ENCODE assay signal across 10 mouse cellular contexts in genomic region chr5:140571673-140572072, GRCm38 (mm10). TPM values are rescaled to one million over a fixed set of nuclear protein-coding genes. Genes with fewer than 3 reads are reported as not detected.
DNase-seq lines count a peak whose midpoint lies in the region; ATAC-seq lines count a peak whose summit lies in the region.
"Had no signal": no experiment of that assay in that cellular context is flagged by ENCODE, and none has a peak within 500 bp of the region (broad histone marks: within the 10 kb centered on the region; RNA-seq: fewer than 3 reads in every experiment).

No protein-coding gene starts in this region.

- H3K9me3 ChIP-seq in kidney, embryonic 14.5 days (ENCODE audit: control insufficient read depth, low read length): no peaks in the 10 kb centered on the region

- no peak overlapping the region for H3K27ac ChIP-seq in kidney, embryonic 14.5 days (ENCODE audit: low read depth, low read length)
- H3K27ac ChIP-seq: liver, embryonic 14.5 days had no signal

- ATAC-seq in kidney, embryonic 14.5 days (ENCODE audit: low FRiP score, low TSS enrichment): no peak
- ATAC-seq in megakaryocyte, adult 5-6 weeks (ENCODE audit: poor library complexity, severe bottlenecking): no peak

- H3K27me3 ChIP-seq in kidney, embryonic 14.5 days (ENCODE audit: control insufficient read depth, insufficient read depth, low read length): no peaks in the 10 kb centered on the region

- no peak overlapping the region for H3K4me2 ChIP-seq in kidney, embryonic 14.5 days (replicated peaks; ENCODE audit: low read depth, low read length)

- peak; percentile 40 for DNase-seq in kidney, adult 18-20 months
- DNase-seq in adrenal gland, adult 2 months: peak; percentile 64
- peak; percentile 83 for DNase-seq in gastrocnemius, postnatal 10 days
- peak; percentile 70 for DNase-seq in kidney, postnatal 14 days
- no peak for DNase-seq in spleen, postnatal 36 days (ENCODE audit: low spot score in 2 of 2)
- DNase-seq in spleen, postnatal 14 days (ENCODE audit: low spot score in 2 of 2): no peak

- H3K9ac ChIP-seq in kidney, embryonic 14.5 days (ENCODE audit: low read depth, low read length): no peak overlapping the region
- H3K9ac ChIP-seq: liver, embryonic 14.5 days had no signal

- WGBS in kidney, embryonic 14.5 days: 68% methylated on average over 10 of the region's 10 CpGs

- peaks cover 15% of the 10 kb centered on the region for H3K4me1 ChIP-seq in kidney, embryonic 14.5 days (ENCODE audit: control insufficient read depth, insufficient read depth, low read length)

- H3K4me3 ChIP-seq in kidney, embryonic 14.5 days (ENCODE audit: low read length): no peak overlapping the region
- H3K4me3 ChIP-seq: erythroblast, embryonic 14.5 days had no signal

- no peaks in the 10 kb centered on the region for H3K36me3 ChIP-seq in kidney, embryonic 14.5 days (ENCODE audit: control insufficient read depth, insufficient read depth, low read length)

RNA-seq across cellular contexts. Expression of gene Grifin, which starts 6.8 kb away (rescaled TPM):
- 0.34 TPM in 1 of 2 replicates, not detected in the other for polyA plus RNA-seq in kidney, embryonic 14.5 days (2014; fragmentation: Nextera tagmentation; extraction: Ambion mirVana)
- not detected for total RNA-seq in adrenal gland, adult 2 months (2021)
- polyA plus RNA-seq in adrenal gland, adult 2 months (2012; rRNA removed): not detected in 2 replicates
- total RNA-seq in gastrocnemius, postnatal 10 days (2021): not detected
- total RNA-seq in megakaryocyte, adult 5-6 weeks (2015): not detected in 2 replicates
- not detected in 2 replicates for total RNA-seq in megakaryocyte, adult 5-6 weeks (2017)

RNA-seq across cellular contexts. Expression of gene Lfng, which starts 35.4 kb away (rescaled TPM):
- 32.2 and 39.0 TPM in 2 replicates for polyA plus RNA-seq in kidney, embryonic 14.5 days (2014; fragmentation: Nextera tagmentation; extraction: Ambion mirVana)
- total RNA-seq in adrenal gland, adult 2 months (2021): 10 to 100 TPM in 1 of 2 experiments, 1 to 10 TPM in 1; 9.5 to 14.5 TPM
- polyA plus RNA-seq in adrenal gland, adult 2 months (2012; rRNA removed): 59.0 and 60.2 TPM in 2 replicates
- total RNA-seq in gastrocnemius, postnatal 10 days (2021): 1 to 10 TPM; 7.1 to 9.0 TPM
- total RNA-seq in megakaryocyte, adult 5-6 weeks (2015): 21.3 and 23.2 TPM in 2 replicates
- total RNA-seq in megakaryocyte, adult 5-6 weeks (2017): 48.0 and 54.2 TPM in 2 replicates

Comparison
In these comparisons a context has a peak if more than half of its experiments do, and no peak if none do; other contexts are left out.
1. DNase-seq: peak in kidney, adult 18-20 months (single experiment), adrenal gland, adult 2 months (single experiment), gastrocnemius, postnatal 10 days (single experiment) and kidney, postnatal 14 days (single experiment); none in spleen, postnatal 36 days (0 of 2) and spleen, postnatal 14 days (0 of 2).